Mouse (Mus musculus) cerebellum, adult 18-20 months (tissue): ENCODE data around the gene Acta1.

ENCODE experiments used
- DNase-seq, 2 experiments: peaks; one replicate each; pipeline ENCODE4 v3.0.0; 2021

Acta1 gene

DNA sequence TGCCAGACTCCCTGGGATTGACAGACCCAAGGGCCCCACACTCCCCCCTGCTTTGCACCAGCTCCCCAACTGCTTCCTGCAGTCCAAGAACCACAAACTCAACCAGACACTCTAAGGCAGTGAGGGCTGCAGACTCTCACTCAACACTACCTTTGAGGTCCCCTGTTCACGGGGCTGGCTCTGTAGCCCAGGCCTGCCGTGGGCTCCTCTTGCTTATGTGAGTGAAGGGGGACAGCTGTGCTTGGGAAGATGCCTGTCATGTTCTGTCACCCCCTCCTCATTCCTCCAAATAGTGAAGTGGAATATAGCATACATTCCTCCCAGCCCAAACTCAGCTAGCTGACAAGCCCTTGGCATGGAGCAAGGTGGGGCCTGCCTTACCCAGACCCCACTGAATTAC is 12.1 kb downstream of the Acta1 start:
- no peak for DNase-seq

DNA sequence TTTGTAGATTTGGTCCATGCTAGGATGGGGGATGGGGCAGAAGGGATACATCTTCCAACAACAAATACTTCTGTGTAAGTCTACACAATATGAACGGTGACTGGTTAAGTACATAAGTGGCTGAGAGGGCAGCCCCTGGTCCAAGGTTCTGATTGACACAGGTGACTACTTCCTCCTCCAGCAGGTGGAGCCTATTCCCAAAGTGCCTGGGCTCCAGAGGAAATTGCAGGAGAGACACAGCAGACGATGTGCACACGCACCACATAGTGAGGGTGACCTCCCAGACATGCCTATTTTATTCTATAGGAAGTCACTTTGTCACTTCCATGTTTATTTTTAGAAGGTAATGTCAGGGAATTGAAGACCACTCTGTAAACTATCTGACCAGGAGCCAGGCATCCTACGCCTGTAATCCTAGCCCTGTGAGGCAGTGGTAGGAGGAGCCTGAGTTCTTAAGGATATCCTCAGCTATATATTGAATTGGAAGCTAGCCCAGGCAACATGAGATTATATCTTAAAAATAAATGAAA is 13.7 kb downstream of the Acta1 start:
- DNase-seq, result no peak

DNA sequence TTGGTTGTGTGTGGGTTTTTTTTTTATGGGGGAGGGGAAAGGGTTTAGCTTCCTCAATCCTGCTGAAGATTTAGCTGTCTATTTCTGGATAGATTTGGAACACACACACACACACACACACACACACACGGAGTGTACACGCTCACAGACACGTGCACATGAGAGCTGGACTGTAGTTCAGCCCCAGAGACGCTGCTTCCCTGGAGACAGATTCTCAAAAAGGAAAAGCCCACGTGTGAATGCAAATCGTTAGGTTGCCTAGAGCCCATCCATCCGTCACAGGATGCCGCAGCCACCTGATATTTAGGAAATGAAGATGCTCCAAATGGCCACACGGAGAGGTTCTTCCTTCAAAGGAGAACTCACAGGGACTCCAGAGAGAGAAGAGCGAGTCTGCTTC is 14.3 kb downstream of the Acta1 start:
- DNase-seq, result no peak

DNA sequence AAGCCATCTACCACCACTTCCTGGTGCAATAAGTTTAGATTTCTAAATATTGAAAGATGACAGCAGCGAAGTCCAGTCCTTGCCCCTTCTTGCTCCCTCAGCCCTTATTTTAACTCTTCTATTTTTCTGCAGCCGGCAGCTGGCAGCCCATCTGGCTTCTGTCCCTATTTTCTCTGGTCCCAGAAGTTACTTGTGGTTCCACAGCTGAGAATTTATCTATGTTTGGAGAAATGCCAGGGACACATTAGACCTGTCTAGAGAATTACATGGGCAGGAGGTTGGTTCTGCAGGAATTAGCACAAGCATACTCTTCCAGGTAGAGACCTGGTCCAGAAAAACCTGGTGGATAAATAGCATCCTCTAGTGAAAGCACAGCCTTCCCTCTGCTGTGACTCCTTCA is 16.7 kb downstream of the Acta1 start:
- no peak for DNase-seq

DNA sequence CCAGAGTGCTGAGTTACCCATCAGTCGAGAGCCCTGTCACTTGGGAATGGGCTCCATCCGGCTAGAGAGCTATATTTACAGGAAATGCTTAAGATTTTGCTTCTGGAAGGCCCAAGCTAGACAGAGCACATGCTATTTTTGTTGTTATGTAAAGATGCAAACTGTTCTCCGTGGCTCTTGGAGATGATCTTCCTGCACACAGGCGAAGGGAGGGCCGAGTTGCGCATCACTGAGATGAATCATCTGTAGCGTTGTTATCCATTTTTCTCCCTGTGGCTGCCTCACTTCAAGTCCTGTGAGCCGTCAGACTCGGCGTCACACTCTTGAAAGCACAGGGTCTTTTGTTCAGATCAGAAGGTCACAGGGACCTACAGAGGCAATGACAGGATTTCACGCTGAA is 20.2 kb downstream of the Acta1 start:
- DNase-seq, result no peak

DNA sequence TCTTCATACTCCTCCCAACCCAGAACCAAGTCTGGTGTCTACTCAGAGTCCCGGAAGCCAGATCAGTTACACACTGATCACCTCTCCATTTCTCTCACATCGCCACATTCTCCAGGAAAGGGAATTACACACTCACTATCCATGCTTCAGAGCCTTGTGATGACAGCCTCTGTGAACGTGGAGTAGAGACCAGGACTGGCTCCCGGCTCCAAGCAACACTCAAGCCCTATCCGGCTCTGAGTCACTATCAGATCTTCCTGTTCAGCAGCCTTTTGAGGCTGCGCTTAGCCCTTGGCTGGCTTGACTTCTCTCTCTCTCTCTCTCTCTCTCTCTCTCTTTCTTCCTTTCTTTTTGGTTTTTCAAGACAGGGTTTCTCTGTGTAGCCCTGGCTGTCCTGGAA is 21.2 kb downstream of the Acta1 start:
- no peak for DNase-seq

DNA sequence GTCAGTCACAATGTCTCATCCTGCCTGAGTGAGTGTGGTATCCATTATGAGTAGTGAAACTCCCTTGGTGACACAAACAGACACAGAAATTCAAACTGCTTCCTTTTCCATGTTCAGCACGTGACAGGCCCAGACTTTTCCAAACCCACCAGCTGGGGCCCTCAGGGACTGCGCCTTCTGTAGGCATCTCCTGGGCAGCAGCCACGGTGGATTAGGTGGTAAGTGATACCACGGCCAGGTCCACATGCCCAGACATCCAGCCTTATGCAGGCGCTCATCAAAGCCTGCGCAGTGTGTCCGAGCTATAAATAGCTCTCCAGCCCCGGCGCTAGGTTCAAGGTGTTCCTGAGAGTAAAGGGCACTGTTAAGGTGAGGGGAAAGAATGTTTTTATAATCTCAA is 22.5 kb downstream of the Acta1 start:
- DNase-seq, result no peak

DNA sequence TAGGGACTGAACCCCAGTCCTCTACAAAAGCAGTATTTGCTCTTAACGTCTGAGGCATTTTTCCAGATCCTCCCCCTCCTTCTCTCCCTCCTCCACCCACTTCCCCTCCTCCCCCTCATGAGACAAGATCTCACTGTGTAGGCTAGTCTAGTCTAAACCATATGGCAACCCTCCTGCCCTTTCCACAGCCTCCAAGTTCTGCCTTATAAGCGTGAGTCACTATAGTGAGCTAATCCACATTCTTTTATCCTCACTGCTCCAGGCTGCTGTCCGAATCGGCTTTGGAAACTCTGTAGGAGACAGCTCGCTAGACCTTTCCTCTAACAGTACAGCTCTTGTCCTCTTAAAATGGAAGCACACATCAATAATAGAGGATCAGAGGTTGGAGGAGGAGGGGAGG is 27.6 kb downstream of the Acta1 start:
- DNase-seq, result no peak

DNA sequence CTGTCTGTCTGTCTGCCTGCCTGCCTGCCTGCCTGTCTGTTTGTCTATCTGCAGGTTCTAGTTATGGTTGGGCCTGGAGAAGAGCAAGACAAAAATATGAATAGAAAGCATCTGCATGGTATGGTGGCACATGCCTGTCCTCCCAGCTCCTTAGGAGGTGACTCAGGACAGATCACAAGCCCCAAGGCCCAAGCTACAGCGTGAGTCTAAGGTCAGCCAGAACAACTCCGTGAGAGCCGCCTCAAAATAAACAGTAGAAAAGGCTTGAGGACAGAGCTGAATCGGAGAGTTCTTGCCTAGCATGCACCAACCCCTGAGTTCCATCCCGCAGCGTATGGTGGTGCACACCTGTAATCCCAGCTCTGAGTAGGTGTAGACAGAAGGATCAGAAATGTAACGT is 28.8 kb downstream of the Acta1 start:
- DNase-seq, result no peak

DNA sequence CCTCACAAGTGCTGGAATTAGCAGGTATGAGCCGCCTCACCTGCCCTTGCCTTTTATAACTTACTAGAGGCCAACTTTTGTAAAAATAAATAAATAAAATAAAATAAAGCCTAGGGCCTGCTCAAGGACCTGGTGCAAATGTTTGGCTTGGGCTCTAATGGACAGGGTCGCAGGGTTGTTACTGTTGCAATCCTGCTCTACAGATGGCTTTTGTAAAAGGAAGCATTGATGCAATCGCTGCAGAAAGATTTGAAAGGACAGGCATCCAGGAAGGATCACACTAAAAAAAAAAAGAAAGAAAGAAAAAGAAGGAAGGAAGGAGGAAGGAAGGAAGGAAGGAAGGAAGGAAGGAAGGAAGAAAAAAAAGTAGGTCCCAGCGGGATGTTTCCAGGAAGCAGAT is 34.2 kb downstream of the Acta1 start:
- DNase-seq, result no peak

DNA sequence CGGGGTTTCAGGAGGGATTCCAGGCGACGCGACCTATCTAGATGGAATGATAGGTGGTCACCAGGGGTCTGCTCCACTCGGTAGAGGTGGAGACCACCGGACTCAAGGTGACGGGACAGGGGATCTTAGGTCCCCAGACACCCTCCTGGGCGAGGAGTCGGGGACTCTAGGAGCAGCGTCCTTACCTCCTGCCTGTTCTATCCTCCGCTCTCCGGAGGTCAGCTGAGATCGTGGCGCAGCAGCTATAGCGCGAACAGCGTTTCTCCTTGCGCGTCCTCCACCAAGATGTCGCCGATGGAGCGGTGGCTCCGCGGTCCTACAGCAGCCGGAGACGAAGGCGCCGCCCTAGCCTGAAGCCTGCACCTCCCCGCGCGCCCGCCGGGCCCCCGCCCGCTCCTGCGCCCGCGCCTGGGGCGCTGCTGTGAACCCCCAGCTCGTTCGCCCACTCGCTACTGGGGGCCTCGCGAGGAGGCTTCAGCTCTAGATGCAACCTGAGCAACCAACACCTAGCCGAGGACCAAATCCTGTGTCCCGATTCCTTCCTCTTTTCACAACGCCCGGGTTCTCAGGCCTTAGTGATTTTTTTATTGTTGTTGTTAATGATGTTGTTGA is 34.8 kb downstream of the Acta1 start, which contains the start of gene Ccsap:
TSS of gene Ccsap (minus strand) at position 562 of the 612 bp plus-strand sequence.
- peak; percentile 57 to 79 for DNase-seq

DNA sequence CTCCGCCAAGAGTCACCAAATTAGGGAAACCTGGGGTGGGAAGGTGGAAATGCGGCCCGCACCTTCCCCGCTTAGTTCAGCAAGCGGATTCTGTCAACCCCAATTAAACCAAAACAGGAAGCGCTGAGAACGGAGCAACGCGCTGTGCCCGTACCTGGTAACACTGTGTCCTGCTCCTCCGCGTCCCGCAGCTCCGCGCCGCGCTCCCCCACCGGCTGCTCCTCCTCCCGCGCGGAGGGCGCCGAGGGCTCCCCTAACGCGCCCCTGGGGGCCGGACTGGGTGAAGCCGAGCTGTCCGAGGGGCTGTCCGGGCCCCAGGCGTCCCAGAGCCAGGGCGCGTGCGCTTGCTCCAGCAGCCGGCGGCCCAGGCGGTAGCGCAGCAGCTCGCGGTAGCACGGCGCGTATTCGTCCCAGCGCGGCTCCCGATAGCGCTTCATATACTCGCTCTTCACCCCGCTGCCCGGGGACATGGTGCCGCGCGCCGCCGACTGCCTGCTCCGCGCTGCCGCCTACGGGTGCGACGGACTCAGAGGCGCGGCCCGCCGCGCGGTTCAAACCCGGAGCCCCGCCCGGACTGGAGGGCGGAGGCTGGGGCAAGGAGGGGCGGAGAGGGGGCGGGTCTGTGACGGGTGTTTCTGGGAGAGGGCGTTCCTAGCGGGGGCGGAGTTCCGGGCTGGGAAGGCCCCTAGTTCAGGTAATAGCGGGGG is 35.5 kb downstream of the Acta1 start:
- peak; percentile 96 to 97 for DNase-seq

DNA sequence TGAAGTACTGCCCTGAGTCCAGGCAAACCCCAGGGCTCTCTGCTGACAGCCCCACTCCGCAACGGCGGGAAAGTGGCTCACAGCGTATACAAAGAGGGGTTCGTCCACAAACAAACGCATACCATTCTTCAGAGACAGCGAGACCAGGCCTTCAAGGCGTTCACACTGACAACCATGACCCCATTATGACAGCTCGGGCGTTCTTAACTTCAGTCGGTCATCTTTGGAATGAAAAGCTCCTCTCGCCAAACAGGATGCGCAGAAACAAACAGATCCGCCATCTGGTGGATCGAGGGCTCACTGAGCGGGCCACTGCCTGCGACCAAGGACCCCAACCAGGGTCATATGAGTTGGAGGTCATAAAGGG is 36.0 kb downstream of the Acta1 start:
- DNase-seq, result peak; percentile 54 to 62

DNA sequence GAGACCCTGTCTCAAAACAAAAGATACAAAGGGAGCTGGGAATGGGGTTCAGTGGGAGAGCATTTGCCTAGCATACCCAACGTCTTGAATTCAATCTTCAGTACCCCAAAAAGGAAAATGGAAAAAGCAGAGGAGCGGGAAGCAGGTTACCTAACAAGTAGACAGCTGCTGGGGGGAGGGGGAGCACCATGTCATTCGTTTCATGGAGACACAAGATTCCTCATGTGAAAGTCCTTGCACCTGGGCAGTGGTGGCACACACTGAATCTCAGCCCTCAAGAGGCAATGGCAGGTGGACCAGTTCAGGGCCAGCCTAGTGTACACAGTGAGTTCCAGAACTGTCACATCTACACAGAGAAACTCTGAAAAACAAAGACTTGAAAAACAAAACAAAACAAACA is 37.2 kb downstream of the Acta1 start:
- peak in 1 of 2 experiments; percentile 48 for DNase-seq

DNA sequence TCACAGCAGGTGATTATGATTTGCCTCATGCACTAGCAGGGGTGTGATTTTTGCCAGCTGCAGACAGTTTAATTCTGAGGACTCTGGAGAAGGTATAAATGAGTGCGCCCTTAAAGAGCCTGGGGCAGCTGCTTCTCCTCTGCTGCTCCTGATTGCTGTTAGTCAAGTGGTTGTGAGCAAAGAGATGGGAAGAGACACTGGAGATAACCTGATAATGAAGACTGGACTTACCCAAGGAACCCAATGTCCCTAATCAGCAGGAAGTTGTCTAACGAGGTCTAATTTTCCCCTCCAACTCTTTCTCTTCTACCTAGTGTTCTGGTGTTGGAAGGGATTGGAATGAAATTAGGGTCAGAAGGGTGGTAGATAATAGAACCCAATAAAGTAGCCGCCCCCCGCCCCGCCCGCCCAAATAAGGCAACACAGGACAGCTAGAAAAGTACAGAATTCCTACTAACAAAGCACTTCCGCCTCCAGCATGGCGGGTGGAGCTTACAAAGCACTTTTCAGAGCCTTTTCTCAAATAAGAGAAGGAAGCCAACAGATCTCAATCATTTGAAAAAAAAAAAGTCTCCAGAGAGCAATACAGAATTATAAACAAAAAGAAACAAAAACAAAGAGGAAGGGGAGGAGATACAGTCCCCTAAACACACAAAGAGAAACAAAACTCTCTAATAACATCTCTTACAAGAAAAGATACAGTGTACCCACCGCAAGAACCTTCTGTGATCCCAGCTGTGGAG is 39.6 kb downstream of the Acta1 start:
- DNase-seq, result no peak

DNA sequence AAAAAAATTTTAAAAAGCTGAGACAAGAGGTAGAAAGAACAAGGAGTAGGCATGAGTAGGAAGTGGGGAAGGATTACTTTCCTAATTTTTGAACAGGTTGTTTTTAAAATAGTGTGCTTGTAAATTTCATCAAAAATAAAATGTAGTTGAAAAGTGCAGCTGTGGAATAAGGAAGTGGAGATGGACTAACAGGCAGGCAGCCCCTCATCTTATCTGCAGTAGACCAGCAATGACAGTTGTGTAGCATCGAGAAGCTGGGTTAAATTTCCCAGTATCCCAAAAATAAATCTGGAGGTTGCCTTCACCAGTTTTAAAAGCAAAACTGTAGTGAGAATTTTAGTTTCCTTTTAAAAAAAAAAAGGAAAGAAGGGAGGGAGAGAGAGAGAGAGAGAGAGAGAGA is 40.3 kb downstream of the Acta1 start:
- DNase-seq, result no peak

DNA sequence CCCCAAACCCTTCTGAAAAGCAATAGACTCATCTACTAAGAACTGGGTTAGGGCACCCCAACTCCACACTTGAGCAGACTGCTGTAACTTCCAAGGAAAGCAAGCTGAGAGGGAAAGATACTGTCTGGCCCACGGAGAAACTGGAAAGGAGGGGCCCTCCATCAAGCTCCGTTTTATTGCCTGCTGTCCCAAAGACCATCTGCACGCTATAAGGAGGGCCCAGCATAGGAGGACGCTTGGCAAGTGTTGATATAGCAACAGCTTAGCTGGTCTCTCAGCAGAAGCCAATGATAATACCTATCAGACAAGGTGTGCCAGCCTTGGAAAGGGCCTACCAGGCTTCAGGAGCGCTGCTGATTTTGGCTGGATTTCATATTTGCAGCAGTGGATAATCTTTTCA is 43.0 kb downstream of the Acta1 start:
- DNase-seq, result peak in 1 of 2 experiments; percentile 52

DNA sequence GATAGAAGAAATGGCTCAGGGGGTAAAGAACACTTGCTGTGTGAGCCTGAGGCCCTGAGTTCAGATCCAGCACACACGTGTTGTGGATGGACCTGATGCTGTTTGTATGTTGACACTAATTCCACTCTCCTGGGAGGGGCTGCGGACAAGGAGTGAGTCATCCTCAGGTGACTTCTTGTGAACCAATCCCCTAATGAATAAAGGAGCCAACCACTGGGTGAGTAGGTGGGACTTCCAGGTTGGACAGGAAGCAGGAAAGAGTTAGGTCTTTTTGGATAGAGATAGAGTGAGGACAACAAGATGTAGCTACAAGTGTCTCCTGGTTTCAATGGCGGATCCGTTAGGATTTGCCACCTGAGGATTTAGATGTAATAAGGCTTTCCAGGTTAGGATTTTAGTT is 45.2 kb downstream of the Acta1 start:
- no peak for DNase-seq

DNA sequence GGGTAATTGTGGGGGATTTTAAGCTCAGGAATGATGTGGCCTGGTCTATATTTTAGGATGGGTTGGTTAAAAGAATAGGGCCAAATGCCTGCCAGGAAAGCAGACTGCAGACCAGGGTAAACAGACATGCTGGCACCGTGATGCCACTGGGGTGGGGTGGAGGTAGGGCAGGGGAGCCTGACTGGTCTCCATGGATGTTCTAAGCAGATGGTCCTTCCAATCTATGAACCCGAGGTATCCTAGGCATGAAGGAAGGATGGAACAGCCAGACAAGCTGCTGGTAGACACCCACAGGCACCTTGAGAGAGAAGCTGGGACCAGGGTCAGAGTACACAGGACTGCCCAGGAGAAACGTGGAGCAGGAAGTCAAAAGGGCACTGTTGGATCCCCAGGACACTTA is 47.0 kb downstream of the Acta1 start:
- DNase-seq, result peak; percentile 60 to 71

DNA sequence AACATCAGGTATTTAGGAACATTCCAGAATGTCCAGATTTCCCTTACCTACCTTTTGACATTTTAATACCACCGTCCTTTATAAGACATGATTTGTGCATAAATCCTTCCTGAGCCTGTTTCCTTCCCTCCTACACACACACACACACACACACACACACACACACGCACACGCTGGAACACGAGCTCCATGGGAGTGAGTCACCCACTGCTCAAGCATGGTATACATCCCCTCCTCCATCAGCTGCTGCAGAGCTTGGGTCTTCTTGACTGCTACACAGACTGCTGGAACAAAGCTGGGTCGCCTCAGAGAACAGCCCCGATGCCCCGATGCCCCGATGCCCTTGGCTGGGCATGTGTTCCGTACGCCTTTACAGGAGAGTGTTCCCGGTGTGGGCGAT is 48.0 kb downstream of the Acta1 start:
- DNase-seq, result no peak

DNA sequence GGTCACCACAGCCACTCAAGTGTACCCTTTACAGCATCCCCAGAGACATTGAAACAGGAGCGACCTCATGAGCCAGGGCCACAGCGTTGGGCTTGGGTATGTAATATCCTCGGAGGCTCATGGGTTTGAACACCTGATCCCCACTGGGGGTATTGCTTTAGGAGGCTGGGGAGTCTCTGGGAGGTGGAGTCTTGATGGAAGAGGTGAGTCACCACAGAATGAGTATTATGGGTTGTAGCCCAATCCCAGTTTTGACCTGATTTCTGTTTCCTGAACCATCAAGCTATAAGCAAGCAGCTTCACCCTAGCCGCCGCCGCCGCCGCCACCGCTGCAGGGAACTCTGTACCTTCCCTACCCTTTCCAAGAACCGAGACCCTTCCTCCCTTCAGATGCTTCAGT is 48.6 kb downstream of the Acta1 start:
- DNase-seq, result peak in 1 of 2 experiments; percentile 33

DNA sequence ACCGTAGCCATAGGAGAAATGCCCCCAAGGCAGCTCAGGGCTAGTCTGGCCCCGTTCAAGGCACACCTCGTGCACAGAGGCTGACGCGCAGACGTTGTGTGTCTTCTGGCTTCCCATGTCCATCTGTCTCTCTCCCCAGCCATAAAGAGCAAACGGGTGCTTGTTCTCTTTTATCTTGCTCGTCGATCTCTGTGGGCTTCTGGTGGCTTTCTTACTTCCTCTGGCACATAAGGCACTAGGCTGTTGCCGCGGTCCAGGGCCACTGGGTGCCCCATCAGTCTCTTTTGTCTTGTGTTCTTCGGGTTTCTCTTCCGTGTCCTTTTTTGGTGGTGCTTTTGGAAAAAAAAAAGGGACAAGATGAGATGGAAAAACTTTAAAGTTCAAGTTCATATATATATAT is 49.4 kb downstream of the Acta1 start:
- no peak for DNase-seq

DNA sequence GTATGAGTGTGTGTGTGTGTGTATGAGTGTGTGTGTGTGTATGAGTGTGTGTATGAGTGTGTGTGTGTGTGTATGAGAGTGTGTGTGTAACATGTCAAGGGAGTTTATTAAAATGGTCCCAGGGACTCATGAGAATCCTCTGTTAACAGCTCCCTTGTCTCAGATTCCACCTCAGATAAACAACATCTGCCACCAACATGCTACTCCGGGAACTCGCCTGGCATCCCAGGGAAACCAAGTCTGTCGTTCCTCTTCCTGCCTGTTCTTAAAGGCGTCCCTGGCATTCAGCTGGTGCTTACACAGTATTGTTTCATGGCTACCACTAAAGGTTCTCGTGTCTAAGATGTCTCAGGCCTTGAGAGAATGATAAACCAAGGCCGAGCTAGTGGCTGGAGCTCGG is 50.2 kb downstream of the Acta1 start:
- no peak for DNase-seq

DNA sequence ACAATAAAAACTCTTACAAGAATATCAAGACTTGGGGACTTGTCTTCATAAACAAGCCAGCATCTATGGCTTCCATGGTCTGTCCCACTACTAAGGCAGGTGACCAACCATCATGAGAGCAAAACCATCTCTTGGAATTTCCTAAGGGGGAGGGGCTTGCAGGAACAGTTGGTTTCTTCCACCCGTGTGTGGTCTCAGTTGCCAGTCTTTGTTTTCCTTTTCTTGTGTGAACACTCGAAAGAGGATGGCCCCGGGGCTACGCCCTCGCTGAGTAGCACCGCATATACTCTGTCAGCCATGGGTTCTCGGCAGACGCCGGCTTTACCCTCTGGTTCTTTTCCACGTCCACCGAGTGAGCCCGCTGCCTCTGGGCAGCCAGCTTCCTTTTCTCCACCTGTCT is 52.5 kb downstream of the Acta1 start:
- DNase-seq, result no peak
